Mouse (Mus musculus) forebrain, embryonic 14.5 days (tissue): ENCODE measurements at regions not wholly inside any gene's neighbourhood (a gene's known extent, or its start where the extent isn't known, plus 50 kb on each side); places are given as distances from the start of the nearest gene placed in this dataset.

Experiments
- ATAC-seq: fragments of 200-750 bp; cut with Nextera tagmentation; 2 replicates; pipeline ENCODE4 v1.8.0; 2017; ENCODE audit warnings: mild to moderate bottlenecking, moderate library complexity
- DNase-seq: peaks from one replicate; pipeline ENCODE4 v3.0.0-alpha.2; 2015; ENCODE audit warnings: low spot score
- H3K27ac ChIP-seq: fragments of 300-500 bp; sonication (generic); 2 replicates; pipeline ENCODE4 v1.5.1; 2014; ENCODE audit warnings: low read depth, mild to moderate bottlenecking, control low read depth, low read length, moderate library complexity
- H3K27me3 ChIP-seq: fragments of 300-500 bp; sonication (generic); replicated peaks from 2 replicates; pipeline ENCODE4 v1.6.1; 2014; ENCODE audit warnings: low read length, control low read depth, mixed read lengths; ENCODE audit not compliant: control insufficient read depth, insufficient read depth
- H3K36me3 ChIP-seq: fragments of 300-500 bp; sonication (generic); 2 replicates; pipeline ENCODE4 v1.6.1; 2014; ENCODE audit warnings: low read length, control low read depth; ENCODE audit not compliant: control insufficient read depth, insufficient read depth
- H3K4me1 ChIP-seq: fragments of 300-500 bp; sonication (generic); 2 replicates; pipeline ENCODE4 v1.6.1; 2014; ENCODE audit warnings: antibody characterized with exemption, low read length, control low read depth; ENCODE audit not compliant: control insufficient read depth, insufficient read depth
- H3K4me2 ChIP-seq: fragments of 300-500 bp; sonication (generic); 2 replicates; pipeline ENCODE4 v1.6.1; 2014; ENCODE audit warnings: mild to moderate bottlenecking, control low read depth, low read length
- H3K4me3 ChIP-seq: fragments of 300-500 bp; sonication (generic); 2 replicates; pipeline ENCODE4 v1.5.1; 2014; ENCODE audit warnings: low read depth, low read length, control low read depth
- H3K9ac ChIP-seq: fragments of 300-500 bp; sonication (generic); 2 replicates; pipeline ENCODE4 v1.6.1; 2014; ENCODE audit warnings: mild to moderate bottlenecking, low read length, control low read depth, moderate library complexity
- H3K9me3 ChIP-seq: fragments of 300-500 bp; sonication (generic); replicated peaks from 2 replicates; pipeline ENCODE4 v1.6.1; 2016; ENCODE audit warnings: low read length, control low read depth, mixed read lengths; ENCODE audit not compliant: control insufficient read depth
- WGBS: fragments of 180-500 bp; shearing (Covaris S2); extraction: QIAGEN DNeasy Blood & Tissue Kit; methylation state at CpG from one replicate; pipeline ENCODE4 v1.1.7; 2014; 5-methylcytosine and 5-hydroxymethylcytosine counted together

- H3K9me3 ChIP-seq, result no peaks in the 10 kb centered on the region
- H3K27ac ChIP-seq, result no peak overlapping the region
- WGBS, result 81% methylated on average over 4 of the region's 4 CpGs
- H3K4me2 ChIP-seq, result no peak overlapping the region
- ATAC-seq (no peak), DNase-seq (peak; percentile 27)
- no peak overlapping the region for H3K9ac ChIP-seq
- no peaks in the 10 kb centered on the region for H3K36me3 ChIP-seq
- H3K4me1 ChIP-seq, result no peaks in the 10 kb centered on the region; the same call in 1 of the 2 replicates
- no peaks in the 10 kb centered on the region for H3K27me3 ChIP-seq
- H3K4me3 ChIP-seq, result no peak overlapping the region
These were observed 774.8 kb downstream of the Ryr2 start for GRCm38 (mm10) chr13:11331991-11332390.

GRCm38 (mm10) chr13:11308716-11309115, 798.0 kb downstream of the Ryr2 start:
- DNase-seq, result peak; percentile 37
- WGBS, result 62% methylated on average over 2 of the region's 2 CpGs
- H3K27ac ChIP-seq, result no peak overlapping the region
- peak; percentile 32; the same call in 1 of the 2 replicates for ATAC-seq
- no peak overlapping the region for H3K9ac ChIP-seq
- no peaks in the 10 kb centered on the region for H3K4me1 ChIP-seq
- no peak overlapping the region for H3K4me2 ChIP-seq
- no peaks in the 10 kb centered on the region for H3K27me3 ChIP-seq
- H3K9me3 ChIP-seq, result peaks cover 3% of the 10 kb centered on the region; the same call in 1 of the 2 replicates
- no peaks in the 10 kb centered on the region for H3K36me3 ChIP-seq
- no peak overlapping the region for H3K4me3 ChIP-seq

GRCm38 (mm10) chr13:11295493-11295892, 811.3 kb downstream of the Ryr2 start:
- H3K4me1 ChIP-seq, result no peaks in the 10 kb centered on the region
- H3K4me3 ChIP-seq, result no peak overlapping the region
- 90% methylated on average over 2 of the region's 2 CpGs for WGBS
- no peaks in the 10 kb centered on the region for H3K36me3 ChIP-seq
- DNase-seq (no peak), ATAC-seq (no peak)
- no peak overlapping the region for H3K4me2 ChIP-seq
- no peaks in the 10 kb centered on the region for H3K9me3 ChIP-seq
- H3K27me3 ChIP-seq, result no peaks in the 10 kb centered on the region
- no peak overlapping the region for H3K27ac ChIP-seq
- H3K9ac ChIP-seq, result no peak overlapping the region

- DNase-seq, result peak; percentile 64
- ATAC-seq, result no peak
- H3K9me3 ChIP-seq, result no peaks in the 10 kb centered on the region
- H3K36me3 ChIP-seq, result no peaks in the 10 kb centered on the region
- WGBS, result 81% methylated on average over 1 of the region's 1 CpGs
- H3K27me3 ChIP-seq, result no peaks in the 10 kb centered on the region
- H3K4me1 ChIP-seq, result no peaks in the 10 kb centered on the region
- no peak overlapping the region for H3K4me3 ChIP-seq
- H3K27ac ChIP-seq, result no peak overlapping the region; the same call in 1 of the 2 replicates
- H3K9ac ChIP-seq, result no peak overlapping the region
- no peak overlapping the region for H3K4me2 ChIP-seq
These were observed 812.1 kb downstream of the Ryr2 start for GRCm38 (mm10) chr13:11294689-11295088.

- Histone ChIP-seq H3K4me2 (no peak overlapping the region), H3K27ac (no peak overlapping the region), H3K36me3 (no peaks in the 10 kb centered on the region), H3K4me1 (no peaks in the 10 kb centered on the region), H3K27me3 (no peaks in the 10 kb centered on the region), H3K4me3 (no peak overlapping the region), H3K9me3 (no peaks in the 10 kb centered on the region), H3K9ac (no peak overlapping the region)
- ATAC-seq (no peak), DNase-seq (no peak)
These were observed 813.0 kb downstream of the Ryr2 start for GRCm38 (mm10) chr13:11293750-11294149.

- ATAC-seq (no peak), DNase-seq (no peak)
- Histone ChIP-seq H3K9me3 (no peaks in the 10 kb centered on the region), H3K4me3 (no peak overlapping the region), H3K27me3 (no peaks in the 10 kb centered on the region), H3K4me2 (no peak overlapping the region), H3K36me3 (no peaks in the 10 kb centered on the region), H3K27ac (no peak overlapping the region), H3K4me1 (no peaks in the 10 kb centered on the region), H3K9ac (no peak overlapping the region)
- WGBS, result 48% methylated on average over 1 of the region's 1 CpGs
These were observed 832.8 kb downstream of the Ryr2 start for GRCm38 (mm10) chr13:11273896-11274295.

GRCm38 (mm10) chr13:11268673-11269340, 837.9 kb downstream of the Ryr2 start:
- Histone ChIP-seq H3K4me3 (no peak overlapping the region), H3K4me1 (no peaks in the 10 kb centered on the region), H3K27ac (no peak overlapping the region; the same call in 1 of the 2 replicates), H3K36me3 (no peaks in the 10 kb centered on the region), H3K9me3 (no peaks in the 10 kb centered on the region), H3K27me3 (no peaks in the 10 kb centered on the region), H3K9ac (no peak overlapping the region), H3K4me2 (no peak overlapping the region)
- DNase-seq (peak; percentile 90), ATAC-seq (peak; percentile 93)
- 55% methylated on average over 5 of the region's 5 CpGs for WGBS

GRCm38 (mm10) chr13:11247541-11247940, 859.2 kb downstream of the Ryr2 start:
- no peak for ATAC-seq
- Histone ChIP-seq H3K4me2 (no peak overlapping the region), H3K4me3 (no peak overlapping the region), H3K9ac (no peak overlapping the region), H3K27me3 (no peaks in the 10 kb centered on the region), H3K4me1 (no peaks in the 10 kb centered on the region), H3K36me3 (no peaks in the 10 kb centered on the region), H3K27ac (no peak overlapping the region), H3K9me3 (no peaks in the 10 kb centered on the region)
- DNase-seq, result peak; percentile 13

- H3K4me1 ChIP-seq, result no peaks in the 10 kb centered on the region
- H3K36me3 ChIP-seq, result no peaks in the 10 kb centered on the region
- ATAC-seq (peak; percentile 84), DNase-seq (peak; percentile 76)
- WGBS, result 60% methylated on average over 3 of the region's 3 CpGs
- no peak overlapping the region for H3K9ac ChIP-seq
- no peak overlapping the region for H3K4me2 ChIP-seq
- no peak overlapping the region for H3K27ac ChIP-seq
- H3K27me3 ChIP-seq, result no peaks in the 10 kb centered on the region
- H3K9me3 ChIP-seq, result no peaks in the 10 kb centered on the region
- no peak overlapping the region for H3K4me3 ChIP-seq
These were observed 856.2 kb upstream of the Chrm3 start for GRCm38 (mm10) chr13:11216671-11217330.
